8 mouse cellular contexts compared by ENCODE assay signal in genomic region chrX:50537785-50538159, GRCm38 (mm10).
DNase-seq lines count a peak whose midpoint lies in the region; ATAC-seq and TF ChIP-seq lines count a peak whose summit lies in the region.
"Not testable (repeated sequence)": the region's sequence is repeated elsewhere in the genome, so short reads cannot be mapped to it uniquely, and the experiment has no call there.

No protein-coding gene starts in this region.

- H3K27me3 ChIP-seq in forebrain, embryonic 16.5 days (replicated peaks; ENCODE audit: control insufficient read depth, insufficient read depth, low read length); hindbrain, embryonic 11.5 days (ENCODE audit: control insufficient read depth, insufficient read depth, low read length); kidney, embryonic 15.5 days; liver, embryonic 15.5 days; midbrain, embryonic 12.5 days; small intestine, adult 2 months (ENCODE audit: control insufficient read depth, insufficient read depth, low read length): not testable (repeated sequence)

- 56% methylated on average over 3 of the region's 4 CpGs for WGBS in forebrain, embryonic 16.5 days
- 61% methylated on average over 4 of the region's 4 CpGs for WGBS in hindbrain, embryonic 11.5 days
- 67% methylated on average over 4 of the region's 4 CpGs for WGBS in kidney, embryonic 15.5 days
- 46% methylated on average over 4 of the region's 4 CpGs for WGBS in liver, embryonic 15.5 days (ENCODE audit: insufficient replicate concordance)
- 64% methylated on average over 4 of the region's 4 CpGs for WGBS in midbrain, embryonic 12.5 days
- WGBS in small intestine, adult 2 months, result 40% methylated on average over 4 of the region's 4 CpGs

- DNase-seq in 3T3-L1 (ENCODE audit: low read depth, low spot score), result peak; percentile 31
- peak; percentile 1 for DNase-seq in embryo, embryonic 10.5 days (ENCODE audit: low spot score)
- DNase-seq in hindbrain, embryonic 11.5 days (ENCODE audit: low spot score), result not testable (repeated sequence)

- H3K4me3 ChIP-seq in forebrain, embryonic 16.5 days (replicated peaks; ENCODE audit: low read length), result peak overlapping the region; percentile 45
- H3K4me3 ChIP-seq in hindbrain, embryonic 11.5 days (ENCODE audit: low read depth, low read length), result peak overlapping the region; percentile 28; the same call in 1 of the 2 replicates
- peak overlapping the region; percentile 47 for H3K4me3 ChIP-seq in kidney, embryonic 15.5 days (replicated peaks)
- H3K4me3 ChIP-seq in liver, embryonic 15.5 days (replicated peaks), result peak overlapping the region; percentile 49
- peak overlapping the region; percentile 39 for H3K4me3 ChIP-seq in midbrain, embryonic 12.5 days
- H3K4me3 ChIP-seq in small intestine, adult 2 months (ENCODE audit: low read depth, low read length), result peak overlapping the region; percentile 67

- not testable (repeated sequence) for H3K4me1 ChIP-seq in forebrain, embryonic 16.5 days (replicated peaks; ENCODE audit: control insufficient read depth, insufficient read depth, low read length); hindbrain, embryonic 11.5 days (replicated peaks; ENCODE audit: control insufficient read depth, insufficient read depth, low read length); kidney, embryonic 15.5 days; liver, embryonic 15.5 days (replicated peaks); midbrain, embryonic 12.5 days; small intestine, adult 2 months (ENCODE audit: control insufficient read depth, insufficient read depth, insufficient read length, low read length)

- not testable (repeated sequence) for H3K9me3 ChIP-seq in forebrain, embryonic 16.5 days (ENCODE audit: control insufficient read depth, low read length); hindbrain, embryonic 11.5 days (ENCODE audit: control insufficient read depth, low read length); kidney, embryonic 15.5 days (replicated peaks); liver, embryonic 15.5 days (replicated peaks); midbrain, embryonic 12.5 days

- H3K4me2 ChIP-seq in forebrain, embryonic 16.5 days (ENCODE audit: low read length), result peak overlapping the region; percentile 25
- H3K4me2 ChIP-seq in hindbrain, embryonic 11.5 days (replicated peaks; ENCODE audit: low read depth, low read length), result not testable (repeated sequence)
- H3K4me2 ChIP-seq in kidney, embryonic 15.5 days, result peak overlapping the region; percentile 38
- H3K4me2 ChIP-seq in liver, embryonic 15.5 days, result peak overlapping the region; percentile 47; the same call in 1 of the 2 replicates
- peak overlapping the region; percentile 28 for H3K4me2 ChIP-seq in midbrain, embryonic 12.5 days (replicated peaks)

- ATAC-seq in forebrain, embryonic 16.5 days, result peak; percentile 64; the same call in 1 of the 2 replicates
- not testable (repeated sequence) for ATAC-seq in hindbrain, embryonic 11.5 days (ENCODE audit: low FRiP score); kidney, embryonic 15.5 days (replicated peaks; ENCODE audit: low FRiP score); liver, embryonic 15.5 days (ENCODE audit: insufficient read depth); midbrain, embryonic 12.5 days (ENCODE audit: low FRiP score, low read depth)

- peak overlapping the region; percentile 44; the same call in 1 of the 2 replicates for H3K9ac ChIP-seq in forebrain, embryonic 16.5 days (replicated peaks; ENCODE audit: low read depth, low read length)
- not testable (repeated sequence) for H3K9ac ChIP-seq in hindbrain, embryonic 11.5 days (ENCODE audit: low read depth, low read length); kidney, embryonic 15.5 days; liver, embryonic 15.5 days; midbrain, embryonic 12.5 days (replicated peaks)

- not testable (repeated sequence) for TF ChIP-seq POLR2A in small intestine, adult 2 months (IDR thresholded peaks at IDR 0.05; ENCODE audit: low read depth, low read length)

- not testable (repeated sequence) for TF ChIP-seq CTCF in small intestine, adult 2 months (IDR thresholded peaks at IDR 0.05; ENCODE audit: extremely low read depth, insufficient read length, insufficient replicate concordance, low read depth, low read length)

- H3K36me3 ChIP-seq in forebrain, embryonic 16.5 days (ENCODE audit: control insufficient read depth, insufficient read depth); hindbrain, embryonic 11.5 days (ENCODE audit: control insufficient read depth, insufficient read depth, low read length); kidney, embryonic 15.5 days; liver, embryonic 15.5 days (replicated peaks); midbrain, embryonic 12.5 days; small intestine, adult 2 months (ENCODE audit: control insufficient read depth, insufficient read depth, low read length): not testable (repeated sequence)

- H3K27ac ChIP-seq in forebrain, embryonic 16.5 days (ENCODE audit: low read length); hindbrain, embryonic 11.5 days (ENCODE audit: low read depth, low read length); kidney, embryonic 15.5 days; liver, embryonic 15.5 days (replicated peaks); midbrain, embryonic 12.5 days (replicated peaks); small intestine, adult 2 months (ENCODE audit: insufficient read depth, low read depth, low read length): not testable (repeated sequence)
